10 mouse cellular contexts compared by ENCODE assay signal in genomic region chr15:103242885-103243284, GRCm38 (mm10). TPM values are rescaled to one million over a fixed set of nuclear protein-coding genes. Genes with fewer than 3 reads are reported as not detected.
A peak's percentile ranks its signal among the peaks of the same experiment; 100 is the strongest.
DNase-seq lines count a peak whose midpoint lies in the region; ATAC-seq and TF ChIP-seq lines count a peak whose summit lies in the region.
"Had no signal": no experiment of that assay in that cellular context is flagged by ENCODE, and none has a peak within 500 bp of the region (broad histone marks: within the 10 kb centered on the region; RNA-seq: fewer than 3 reads in every experiment).

No protein-coding gene starts in this region.

- TF ChIP-seq CTCF in midbrain, postnatal 0 days (IDR thresholded peaks at IDR 0.05) = no peak
- no peak for TF ChIP-seq CTCF in small intestine, adult 2 months (IDR thresholded peaks at IDR 0.05; ENCODE audit: extremely low read depth, insufficient read length, insufficient replicate concordance, low read depth, low read length)

- DNase-seq in midbrain, embryonic 10.5 days (ENCODE audit: low spot score) = no peak
- DNase-seq in midbrain, postnatal 0 days (ENCODE audit: low spot score) = no peak
- DNase-seq in forebrain, embryonic 10.5 days (ENCODE audit: extremely low spot score, low spot score) = no peak
- no peak for DNase-seq in limb, embryonic 11.5 days (ENCODE audit: low spot score)
- DNase-seq in right cerebral cortex, postnatal 10 days (ENCODE audit: low spot score in 2 of 2) = no peak
- no peak for DNase-seq in layer of hippocampus, adult 9-10 months (ENCODE audit: low spot score)
- DNase-seq: adrenal gland, postnatal 14 days; gastrocnemius, postnatal 10 days had no signal

- H3K9ac ChIP-seq in midbrain, postnatal 0 days (replicated peaks; ENCODE audit: low read length, poor library complexity, severe bottlenecking) = no peak overlapping the region
- no peak overlapping the region; the same call in 1 of the 2 replicates for H3K9ac ChIP-seq in limb, embryonic 11.5 days (ENCODE audit: low read length)

- no peaks in the 10 kb centered on the region for H3K9me3 ChIP-seq in midbrain, embryonic 10.5 days (replicated peaks)
- H3K9me3 ChIP-seq in midbrain, postnatal 0 days (ENCODE audit: low read length) = no peaks in the 10 kb centered on the region
- no peaks in the 10 kb centered on the region for H3K9me3 ChIP-seq in forebrain, embryonic 10.5 days
- H3K9me3 ChIP-seq in limb, embryonic 11.5 days (ENCODE audit: control insufficient read depth, low read length) = no peaks in the 10 kb centered on the region

- ATAC-seq in midbrain, postnatal 0 days (ENCODE audit: low FRiP score) = no peak
- no peak for ATAC-seq in limb, embryonic 11.5 days (ENCODE audit: insufficient number of reproducible peaks, low FRiP score, low TSS enrichment, low read depth)
- ATAC-seq in CD4-positive, CD25-positive, alpha-beta regulatory T cell, adult 4 months = no peak

- WGBS in midbrain, embryonic 10.5 days = 80% methylated on average over 8 of the region's 8 CpGs
- 60% methylated on average over 8 of the region's 8 CpGs for WGBS in midbrain, postnatal 0 days
- 84% methylated on average over 8 of the region's 8 CpGs for WGBS in forebrain, embryonic 10.5 days
- WGBS in limb, embryonic 11.5 days = 82% methylated on average over 8 of the region's 8 CpGs
- 19% methylated on average over 8 of the region's 8 CpGs for WGBS in small intestine, adult 2 months

- peaks cover 45% of the 10 kb centered on the region for H3K4me1 ChIP-seq in midbrain, embryonic 10.5 days
- no peaks in the 10 kb centered on the region for H3K4me1 ChIP-seq in midbrain, postnatal 0 days (ENCODE audit: insufficient read depth, low read length)
- H3K4me1 ChIP-seq in forebrain, embryonic 10.5 days = peaks cover 40% of the 10 kb centered on the region
- H3K4me1 ChIP-seq in limb, embryonic 11.5 days (ENCODE audit: control insufficient read depth, insufficient read depth, low read length) = peaks cover 9% of the 10 kb centered on the region
- peaks cover 4% of the 10 kb centered on the region for H3K4me1 ChIP-seq in small intestine, adult 2 months (ENCODE audit: control insufficient read depth, insufficient read depth, insufficient read length, low read length)

- no peaks in the 10 kb centered on the region for H3K27me3 ChIP-seq in midbrain, embryonic 10.5 days (ENCODE audit: low read depth, poor library complexity, severe bottlenecking)
- H3K27me3 ChIP-seq in midbrain, postnatal 0 days (ENCODE audit: insufficient read depth, low read length) = no peaks in the 10 kb centered on the region
- H3K27me3 ChIP-seq in forebrain, embryonic 10.5 days (ENCODE audit: poor library complexity, severe bottlenecking) = no peaks in the 10 kb centered on the region
- no peaks in the 10 kb centered on the region for H3K27me3 ChIP-seq in limb, embryonic 11.5 days (ENCODE audit: control insufficient read depth, insufficient read depth, low read length)
- no peaks in the 10 kb centered on the region for H3K27me3 ChIP-seq in small intestine, adult 2 months (ENCODE audit: control insufficient read depth, insufficient read depth, low read length)

- TF ChIP-seq POLR2A in small intestine, adult 2 months (IDR thresholded peaks at IDR 0.05; ENCODE audit: low read depth, low read length) = no peak

- no peak overlapping the region; the same call in 1 of the 2 replicates for H3K4me2 ChIP-seq in midbrain, postnatal 0 days (ENCODE audit: low read depth, low read length, poor library complexity, severe bottlenecking)
- H3K4me2 ChIP-seq in limb, embryonic 11.5 days (ENCODE audit: low read depth, severe bottlenecking) = peak overlapping the region; percentile 86

- H3K36me3 ChIP-seq in midbrain, embryonic 10.5 days = peaks cover 65% of the 10 kb centered on the region
- peaks cover 39% of the 10 kb centered on the region for H3K36me3 ChIP-seq in midbrain, postnatal 0 days (ENCODE audit: insufficient read depth, low read length)
- peaks cover 72% of the 10 kb centered on the region for H3K36me3 ChIP-seq in forebrain, embryonic 10.5 days (replicated peaks)
- H3K36me3 ChIP-seq in limb, embryonic 11.5 days (ENCODE audit: control insufficient read depth, insufficient read depth, low read length) = peaks cover 37% of the 10 kb centered on the region
- peaks cover 53% of the 10 kb centered on the region for H3K36me3 ChIP-seq in small intestine, adult 2 months (ENCODE audit: control insufficient read depth, insufficient read depth, low read length)

- H3K4me3 ChIP-seq in midbrain, embryonic 10.5 days = peak overlapping the region; percentile 78
- no peak overlapping the region for H3K4me3 ChIP-seq in midbrain, postnatal 0 days (ENCODE audit: low read depth, low read length)
- H3K4me3 ChIP-seq in forebrain, embryonic 10.5 days = peak overlapping the region; percentile 66
- H3K4me3 ChIP-seq in limb, embryonic 11.5 days (ENCODE audit: low read depth, low read length) = peak overlapping the region; percentile 58
- H3K4me3 ChIP-seq in small intestine, adult 2 months (ENCODE audit: low read depth, low read length) = 0 out of 2 replicates have a peak overlapping the region, but pooled peaks have one; percentile 8

- no peak overlapping the region for H3K27ac ChIP-seq in midbrain, embryonic 10.5 days (replicated peaks)
- no peak overlapping the region for H3K27ac ChIP-seq in midbrain, postnatal 0 days (ENCODE audit: low read depth, low read length)
- H3K27ac ChIP-seq in forebrain, embryonic 10.5 days = no peak overlapping the region
- no peak overlapping the region for H3K27ac ChIP-seq in limb, embryonic 11.5 days (replicated peaks; ENCODE audit: low read depth, low read length)
- no peak overlapping the region for H3K27ac ChIP-seq in small intestine, adult 2 months (ENCODE audit: insufficient read depth, low read depth, low read length)

RNA-seq across cellular contexts. Expression of gene Hnrnpa1, which starts 2.7 kb away (rescaled TPM):
- polyA plus RNA-seq in midbrain, embryonic 10.5 days (2016; fragmentation: Nextera tagmentation; extraction: Ambion mirVana) = 1,542 and 1,692 TPM in 2 replicates
- total RNA-seq in midbrain, postnatal 0 days (2014; rRNA removed) = 142 and 190 TPM in 2 replicates
- polyA plus RNA-seq in midbrain, postnatal 0 days (2015; fragmentation: Nextera tagmentation; extraction: Ambion mirVana) = 540 and 609 TPM in 2 replicates
- polyA plus RNA-seq in forebrain, embryonic 10.5 days (2016; fragmentation: Nextera tagmentation; extraction: Ambion mirVana) = 1,920 and 1,979 TPM in 2 replicates
- polyA plus RNA-seq in limb, embryonic 11.5 days (2014; fragmentation: Nextera tagmentation; extraction: Ambion mirVana) = 1,585 and 1,592 TPM in 2 replicates
- 12.0 and 29.5 TPM in 2 replicates for polyA plus RNA-seq in small intestine, adult 2 months (2012; rRNA removed)
- 100 to 1,000 TPM; 322 to 361 TPM for polyA plus RNA-seq in CD4-positive, CD25-positive, alpha-beta regulatory T cell, adult 4 months (2017; shearing (Covaris generic))

RNA-seq across cellular contexts. Expression of gene Cbx5, which starts 3.3 kb away (rescaled TPM):
- 194 and 206 TPM in 2 replicates for polyA plus RNA-seq in midbrain, embryonic 10.5 days (2016; fragmentation: Nextera tagmentation; extraction: Ambion mirVana)
- 190 and 229 TPM in 2 replicates for total RNA-seq in midbrain, postnatal 0 days (2014; rRNA removed)
- 101 and 106 TPM in 2 replicates for polyA plus RNA-seq in midbrain, postnatal 0 days (2015; fragmentation: Nextera tagmentation; extraction: Ambion mirVana)
- polyA plus RNA-seq in forebrain, embryonic 10.5 days (2016; fragmentation: Nextera tagmentation; extraction: Ambion mirVana) = 212 and 221 TPM in 2 replicates
- 210 and 225 TPM in 2 replicates for polyA plus RNA-seq in limb, embryonic 11.5 days (2014; fragmentation: Nextera tagmentation; extraction: Ambion mirVana)
- polyA plus RNA-seq in small intestine, adult 2 months (2012; rRNA removed) = 1.5 and 2.8 TPM in 2 replicates
- 10 to 100 TPM; 20.0 to 24.9 TPM for polyA plus RNA-seq in CD4-positive, CD25-positive, alpha-beta regulatory T cell, adult 4 months (2017; shearing (Covaris generic))

RNA-seq across cellular contexts. Expression of gene Nfe2, which starts 15.3 kb away (rescaled TPM):
- polyA plus RNA-seq in midbrain, embryonic 10.5 days (2016; fragmentation: Nextera tagmentation; extraction: Ambion mirVana) = 5.6 and 6.4 TPM in 2 replicates
- total RNA-seq in midbrain, postnatal 0 days (2014; rRNA removed) = 0.99 and 3.2 TPM in 2 replicates
- 0.26 and 0.32 TPM in 2 replicates for polyA plus RNA-seq in midbrain, postnatal 0 days (2015; fragmentation: Nextera tagmentation; extraction: Ambion mirVana)
- polyA plus RNA-seq in forebrain, embryonic 10.5 days (2016; fragmentation: Nextera tagmentation; extraction: Ambion mirVana) = 5.5 and 8.3 TPM in 2 replicates
- 5.4 and 7.7 TPM in 2 replicates for polyA plus RNA-seq in limb, embryonic 11.5 days (2014; fragmentation: Nextera tagmentation; extraction: Ambion mirVana)
- 0.39 and 0.83 TPM in 2 replicates for polyA plus RNA-seq in small intestine, adult 2 months (2012; rRNA removed)
- under 1 TPM; 0.34 to 0.84 TPM for polyA plus RNA-seq in CD4-positive, CD25-positive, alpha-beta regulatory T cell, adult 4 months (2017; shearing (Covaris generic))

RNA-seq across cellular contexts. Expression of gene Copz1, which starts 29.6 kb away (rescaled TPM):
- 288 and 291 TPM in 2 replicates for polyA plus RNA-seq in midbrain, embryonic 10.5 days (2016; fragmentation: Nextera tagmentation; extraction: Ambion mirVana)
- 127 and 151 TPM in 2 replicates for total RNA-seq in midbrain, postnatal 0 days (2014; rRNA removed)
- 178 and 184 TPM in 2 replicates for polyA plus RNA-seq in midbrain, postnatal 0 days (2015; fragmentation: Nextera tagmentation; extraction: Ambion mirVana)
- 279 and 280 TPM in 2 replicates for polyA plus RNA-seq in forebrain, embryonic 10.5 days (2016; fragmentation: Nextera tagmentation; extraction: Ambion mirVana)
- 320 and 334 TPM in 2 replicates for polyA plus RNA-seq in limb, embryonic 11.5 days (2014; fragmentation: Nextera tagmentation; extraction: Ambion mirVana)
- 64.9 and 111 TPM in 2 replicates for polyA plus RNA-seq in small intestine, adult 2 months (2012; rRNA removed)
- polyA plus RNA-seq in CD4-positive, CD25-positive, alpha-beta regulatory T cell, adult 4 months (2017; shearing (Covaris generic)) = 100 to 1,000 TPM; 213 to 244 TPM

Comparison
In these comparisons a context has a peak if more than half of its experiments do, and no peak if none do; other contexts are left out.
1. RNA of gene Hnrnpa1, which starts 2.7 kb away (polyA plus RNA-seq): 1,920 to 1,979 TPM in forebrain, embryonic 10.5 days, 1,542 to 1,692 TPM in midbrain, embryonic 10.5 days, 1,585 to 1,592 TPM in limb, embryonic 11.5 days, 540 to 609 TPM in midbrain, postnatal 0 days and 322 to 361 TPM in CD4-positive, CD25-positive, alpha-beta regulatory T cell, adult 4 months; 12.0 to 29.5 TPM in small intestine, adult 2 months; every median in the first group is over 10 times any median in the second.